Mouse (Mus musculus): ENCODE measurements at regions not wholly inside any gene's neighbourhood (a gene's known extent, or its start where the extent isn't known, plus 50 kb on each side); places are given as distances from the start of the nearest gene placed in this dataset.

DNA sequence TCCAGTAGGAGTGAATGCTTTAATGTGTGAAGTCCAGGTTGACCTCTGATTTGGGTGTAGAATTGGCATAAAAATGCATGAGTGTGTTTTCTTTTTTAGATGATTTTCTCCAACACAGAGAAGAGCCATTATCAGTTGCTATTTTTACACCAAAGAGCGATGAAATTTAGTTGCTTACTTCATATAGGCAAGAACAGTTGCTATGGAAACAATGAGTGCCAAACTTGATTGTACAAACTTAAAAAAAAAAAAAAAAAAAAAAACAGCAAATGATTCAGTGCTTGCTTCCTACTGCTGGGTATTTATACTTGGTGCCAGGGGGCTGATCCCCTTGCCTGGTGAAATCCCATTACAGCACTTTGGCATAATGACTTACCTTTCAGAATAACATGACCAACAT lies 268.0 kb downstream of the Sec23a start:
- no peak for ATAC-seq (ENCODE audit: insufficient number of reproducible peaks, low FRiP score, low TSS enrichment, low read depth)
- Histone ChIP-seq H3K27ac (replicated peaks) (no peak overlapping the region), H3K4me3 (replicated peaks) (no peak overlapping the region), H3K4me1 (no peaks in the 10 kb centered on the region), H3K27me3 (no peaks in the 10 kb centered on the region), H3K9me3 (replicated peaks) (no peaks in the 10 kb centered on the region), H3K36me3 (no peaks in the 10 kb centered on the region), H3K9ac (no peak overlapping the region), H3K4me2 (replicated peaks) (no peak overlapping the region)
- WGBS = 91% methylated on average over 1 of the region's 1 CpGs

DNA sequence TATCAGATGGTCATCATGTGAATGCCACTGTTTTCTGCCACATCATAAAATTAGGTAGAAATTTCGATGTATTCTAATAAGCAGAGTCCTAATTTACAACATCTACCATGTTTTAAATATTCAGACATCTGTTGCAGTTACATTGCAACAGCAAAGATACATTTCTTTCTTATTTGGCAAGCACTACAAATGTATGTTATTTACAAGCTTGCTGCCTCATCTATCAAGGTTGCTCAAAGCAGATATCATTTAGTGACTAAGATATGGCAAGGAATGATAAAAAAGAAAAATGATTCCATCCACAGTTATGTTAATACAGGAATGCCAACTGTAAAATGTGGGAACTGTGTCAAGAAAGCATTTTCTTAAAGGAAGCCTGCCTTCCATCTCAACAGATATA lies 283.7 kb downstream of the Sec23a start:
- ATAC-seq (ENCODE audit: insufficient number of reproducible peaks, low FRiP score, low TSS enrichment, low read depth) = no peak
- Histone ChIP-seq H3K9ac (no peak overlapping the region), H3K4me2 (replicated peaks) (no peak overlapping the region), H3K27me3 (no peaks in the 10 kb centered on the region), H3K4me1 (no peaks in the 10 kb centered on the region), H3K36me3 (no peaks in the 10 kb centered on the region), H3K27ac (replicated peaks) (no peak overlapping the region), H3K4me3 (replicated peaks) (no peak overlapping the region), H3K9me3 (replicated peaks) (no peaks in the 10 kb centered on the region)
- WGBS = 54% methylated on average over 1 of the region's 1 CpGs

GRCm38 (mm10) chr12:58727547-58727946 lies 284.3 kb downstream of the Sec23a start:
- no peak for ATAC-seq (ENCODE audit: insufficient number of reproducible peaks, low FRiP score, low TSS enrichment, low read depth)
- WGBS = 88% methylated on average over 2 of the region's 2 CpGs
- no peak overlapping the region for H3K4me3 ChIP-seq (replicated peaks)
- no peak overlapping the region for H3K9ac ChIP-seq
- H3K36me3 ChIP-seq = no peaks in the 10 kb centered on the region
- no peak overlapping the region for H3K27ac ChIP-seq (replicated peaks)
- no peaks in the 10 kb centered on the region for H3K27me3 ChIP-seq
- no peaks in the 10 kb centered on the region for H3K9me3 ChIP-seq (replicated peaks)
- no peaks in the 10 kb centered on the region for H3K4me1 ChIP-seq
- H3K4me2 ChIP-seq (replicated peaks) = no peak overlapping the region

DNA sequence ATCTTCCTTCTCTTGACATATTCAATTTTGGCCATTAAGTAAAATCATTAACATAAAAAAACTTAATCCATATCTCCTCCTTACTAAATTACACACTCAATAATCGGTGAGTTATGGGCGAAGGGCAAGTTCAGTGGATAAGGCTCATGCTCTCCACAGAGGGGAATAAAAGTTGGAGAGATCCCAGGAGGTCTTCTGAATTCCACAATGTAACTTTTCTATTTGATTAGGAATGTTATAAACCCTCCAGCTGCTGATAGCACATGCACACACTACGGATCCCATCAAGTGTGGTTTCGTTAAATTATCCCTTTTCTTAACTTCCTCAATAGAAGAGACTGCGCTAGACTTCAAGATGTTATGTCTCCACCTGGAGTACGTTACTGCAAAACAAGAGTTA lies 293.9 kb downstream of the Sec23a start:
- Histone ChIP-seq H3K4me2 (replicated peaks) (no peak overlapping the region), H3K36me3 (no peaks in the 10 kb centered on the region), H3K9me3 (replicated peaks) (no peaks in the 10 kb centered on the region), H3K9ac (no peak overlapping the region), H3K27ac (replicated peaks) (no peak overlapping the region), H3K4me3 (replicated peaks) (no peak overlapping the region), H3K4me1 (no peaks in the 10 kb centered on the region), H3K27me3 (no peaks in the 10 kb centered on the region)
- WGBS = 77% methylated on average over 6 of the region's 6 CpGs
- no peak for ATAC-seq (ENCODE audit: insufficient number of reproducible peaks, low FRiP score, low TSS enrichment, low read depth)

DNA sequence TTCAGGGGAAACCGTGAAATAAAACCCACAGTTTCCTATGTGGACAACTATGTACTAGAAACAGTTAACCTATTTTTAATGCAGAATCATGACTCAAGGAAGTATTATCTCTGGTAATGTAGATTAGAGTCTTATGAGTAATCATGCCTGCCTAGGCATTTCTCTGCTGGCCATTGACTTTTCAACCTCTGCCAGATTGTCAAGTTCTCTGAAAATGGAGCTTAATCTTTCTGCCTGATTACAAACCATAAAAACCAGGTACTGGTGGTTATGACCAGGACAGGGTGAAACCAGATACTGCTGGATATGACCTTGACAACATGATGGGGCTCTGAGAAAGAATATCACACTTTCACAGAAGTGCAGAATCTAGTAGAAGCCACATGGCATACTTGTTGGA lies 297.6 kb downstream of the Sec23a start:
- H3K27me3 ChIP-seq = no peaks in the 10 kb centered on the region
- no peak for ATAC-seq (ENCODE audit: insufficient number of reproducible peaks, low FRiP score, low TSS enrichment, low read depth)
- H3K27ac ChIP-seq (replicated peaks) = no peak overlapping the region
- H3K4me2 ChIP-seq (replicated peaks) = no peak overlapping the region
- H3K4me3 ChIP-seq (replicated peaks) = no peak overlapping the region
- H3K9ac ChIP-seq = no peak overlapping the region
- 78% methylated on average over 1 of the region's 1 CpGs for WGBS
- H3K36me3 ChIP-seq = no peaks in the 10 kb centered on the region
- no peaks in the 10 kb centered on the region for H3K4me1 ChIP-seq
- H3K9me3 ChIP-seq (replicated peaks) = no peaks in the 10 kb centered on the region

DNA sequence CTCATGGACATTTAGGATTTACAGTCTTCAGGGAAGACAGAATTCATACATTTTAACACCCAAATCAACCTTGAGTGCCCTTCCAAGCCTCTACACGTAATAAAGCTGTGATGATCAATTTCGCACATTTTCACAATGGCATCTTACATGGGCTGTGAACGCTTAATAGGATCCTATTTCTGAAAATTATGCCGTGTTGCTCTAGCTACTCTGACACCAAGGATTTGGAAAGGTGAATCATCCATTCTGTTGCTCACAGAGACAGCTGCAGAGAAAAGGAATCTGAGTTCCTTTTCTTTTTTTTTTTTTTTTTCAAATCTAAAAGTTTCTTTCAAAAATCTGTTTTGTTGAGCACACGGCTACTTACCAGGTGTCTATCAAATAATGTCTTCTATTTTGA lies 316.1 kb downstream of the Sec23a start:
- Histone ChIP-seq H3K27me3 (no peaks in the 10 kb centered on the region), H3K4me2 (replicated peaks) (no peak overlapping the region), H3K36me3 (no peaks in the 10 kb centered on the region), H3K4me3 (replicated peaks) (no peak overlapping the region), H3K9me3 (replicated peaks) (no peaks in the 10 kb centered on the region), H3K9ac (no peak overlapping the region), H3K27ac (replicated peaks) (no peak overlapping the region), H3K4me1 (no peaks in the 10 kb centered on the region)
- 75% methylated on average over 5 of the region's 5 CpGs for WGBS
- ATAC-seq (ENCODE audit: insufficient number of reproducible peaks, low FRiP score, low TSS enrichment, low read depth) = no peak

DNA sequence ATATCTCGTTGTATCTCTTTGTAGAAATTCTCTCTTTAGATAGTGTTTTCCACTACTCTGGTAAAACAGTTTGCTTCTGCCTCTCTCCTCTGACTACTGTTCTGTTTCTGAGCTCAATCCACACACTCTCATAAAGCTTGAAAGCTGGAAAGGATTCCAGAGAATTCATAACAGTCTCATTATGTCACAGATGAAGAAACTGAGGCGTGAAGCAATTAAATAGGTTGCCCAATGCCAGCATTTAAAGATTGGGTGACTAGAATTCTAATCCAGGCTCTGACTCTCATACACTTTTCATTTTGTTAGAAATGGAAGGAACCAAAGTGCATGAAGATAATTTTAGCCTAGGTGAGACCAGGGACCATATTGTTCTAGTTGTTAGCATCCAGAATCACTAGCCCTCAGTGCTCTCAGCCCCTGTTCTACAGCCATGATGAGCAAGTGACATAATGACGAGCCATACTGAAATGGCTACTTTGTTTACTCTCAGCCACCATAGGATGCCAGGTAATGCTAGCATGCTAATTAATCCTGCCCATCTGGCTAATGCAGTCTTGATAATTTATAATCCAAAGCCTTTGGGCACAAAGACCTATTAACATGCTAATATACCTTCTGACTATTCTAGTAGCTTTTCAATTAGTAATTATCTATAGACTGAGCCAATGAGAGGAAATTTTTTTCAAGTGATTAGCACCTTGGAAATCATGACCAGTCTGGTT lies 341.7 kb downstream of the Sec23a start:
- Histone ChIP-seq H3K9ac (no peak overlapping the region), H3K4me2 (replicated peaks) (no peak overlapping the region), H3K4me3 (replicated peaks) (no peak overlapping the region), H3K27ac (replicated peaks) (no peak overlapping the region), H3K27me3 (no peaks in the 10 kb centered on the region), H3K9me3 (replicated peaks) (no peaks in the 10 kb centered on the region), H3K4me1 (no peaks in the 10 kb centered on the region), H3K36me3 (no peaks in the 10 kb centered on the region)
- no peak for ATAC-seq (ENCODE audit: insufficient number of reproducible peaks, low FRiP score, low TSS enrichment, low read depth)
- 82% methylated on average over 3 of the region's 3 CpGs for WGBS

DNA sequence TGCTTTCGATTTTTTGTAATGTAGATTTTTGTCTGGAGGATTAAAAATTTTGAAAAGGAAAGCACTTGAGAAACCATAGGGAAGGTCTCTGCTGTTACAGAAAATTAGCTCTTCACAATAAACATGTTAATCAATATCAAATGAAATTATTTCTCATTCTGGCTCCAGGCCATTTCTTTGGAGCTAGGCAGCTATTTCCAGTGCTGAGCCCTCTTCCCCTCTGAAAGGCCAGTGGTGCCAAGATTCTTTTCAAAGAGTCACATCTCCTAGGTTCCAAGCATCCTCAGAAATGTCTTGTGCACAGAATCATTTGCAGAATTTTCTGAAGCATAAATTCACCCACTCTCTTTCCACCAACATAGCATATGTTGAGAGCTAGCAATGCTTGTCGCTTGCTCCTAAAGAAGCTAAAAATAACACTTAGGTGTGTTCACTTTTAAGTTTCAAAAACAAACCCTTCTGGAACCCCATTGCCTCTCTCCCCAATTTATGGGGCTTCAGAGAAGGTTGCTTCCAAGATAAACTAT lies 357.2 kb downstream of the Sec23a start:
- no peaks in the 10 kb centered on the region for H3K36me3 ChIP-seq
- no peak for ATAC-seq (ENCODE audit: insufficient number of reproducible peaks, low FRiP score, low TSS enrichment, low read depth)
- H3K9ac ChIP-seq = no peak overlapping the region
- H3K4me2 ChIP-seq (replicated peaks) = no peak overlapping the region
- H3K27me3 ChIP-seq = no peaks in the 10 kb centered on the region
- H3K4me3 ChIP-seq (replicated peaks) = no peak overlapping the region
- H3K27ac ChIP-seq (replicated peaks) = no peak overlapping the region
- no peaks in the 10 kb centered on the region for H3K4me1 ChIP-seq
- WGBS = 87% methylated on average over 2 of the region's 2 CpGs
- no peaks in the 10 kb centered on the region for H3K9me3 ChIP-seq (replicated peaks)

DNA sequence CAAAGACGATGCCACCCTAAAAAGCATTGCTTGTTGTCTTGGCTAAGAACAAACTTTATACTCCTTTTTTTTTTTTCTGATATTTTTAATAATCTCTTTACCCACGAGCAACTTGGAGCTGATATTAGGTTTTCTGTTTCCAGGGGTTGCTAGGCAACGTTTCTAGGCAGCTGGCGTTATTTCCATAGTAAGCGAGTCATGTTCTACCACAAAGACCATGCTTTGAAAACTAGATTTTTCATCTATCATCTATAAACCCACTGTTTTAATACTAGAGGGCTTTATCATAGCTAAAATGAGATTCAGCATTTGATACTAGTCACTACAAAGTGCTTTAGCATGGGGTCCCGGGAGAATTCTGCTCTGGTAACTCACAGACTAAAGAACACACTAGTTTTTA lies 358.1 kb downstream of the Sec23a start:
- H3K9ac ChIP-seq = no peak overlapping the region
- 65% methylated on average over 6 of the region's 6 CpGs for WGBS
- H3K9me3 ChIP-seq (replicated peaks) = no peaks in the 10 kb centered on the region
- H3K36me3 ChIP-seq = no peaks in the 10 kb centered on the region
- H3K4me2 ChIP-seq (replicated peaks) = no peak overlapping the region
- H3K4me3 ChIP-seq (replicated peaks) = no peak overlapping the region
- no peaks in the 10 kb centered on the region for H3K4me1 ChIP-seq
- no peaks in the 10 kb centered on the region for H3K27me3 ChIP-seq
- ATAC-seq (ENCODE audit: insufficient number of reproducible peaks, low FRiP score, low TSS enrichment, low read depth) = no peak
- H3K27ac ChIP-seq (replicated peaks) = no peak overlapping the region

- Histone ChIP-seq H3K4me3 (replicated peaks) (no peak overlapping the region), H3K27ac (replicated peaks) (no peak overlapping the region), H3K4me1 (no peaks in the 10 kb centered on the region), H3K9me3 (replicated peaks) (no peaks in the 10 kb centered on the region), H3K9ac (no peak overlapping the region), H3K4me2 (replicated peaks) (no peak overlapping the region), H3K36me3 (no peaks in the 10 kb centered on the region), H3K27me3 (no peaks in the 10 kb centered on the region)
- 75% methylated on average over 6 of the region's 6 CpGs for WGBS
- no peak for ATAC-seq (ENCODE audit: insufficient number of reproducible peaks, low FRiP score, low TSS enrichment, low read depth)
These were observed 358.6 kb downstream of the Sec23a start for GRCm38 (mm10) chr12:58653222-58653621.

GRCm38 (mm10) chr12:58652701-58653100 lies 359.1 kb downstream of the Sec23a start:
- Histone ChIP-seq H3K4me3 (replicated peaks) (no peak overlapping the region), H3K4me2 (replicated peaks) (no peak overlapping the region), H3K9me3 (replicated peaks) (no peaks in the 10 kb centered on the region), H3K27me3 (no peaks in the 10 kb centered on the region), H3K36me3 (no peaks in the 10 kb centered on the region), H3K9ac (no peak overlapping the region), H3K4me1 (no peaks in the 10 kb centered on the region), H3K27ac (replicated peaks) (no peak overlapping the region)
- 85% methylated on average over 4 of the region's 4 CpGs for WGBS
- ATAC-seq (ENCODE audit: insufficient number of reproducible peaks, low FRiP score, low TSS enrichment, low read depth) = no peak

- Histone ChIP-seq H3K27me3 (no peaks in the 10 kb centered on the region), H3K27ac (replicated peaks) (no peak overlapping the region), H3K36me3 (no peaks in the 10 kb centered on the region), H3K9ac (no peak overlapping the region), H3K4me2 (replicated peaks) (no peak overlapping the region), H3K9me3 (replicated peaks) (no peaks in the 10 kb centered on the region), H3K4me3 (replicated peaks) (no peak overlapping the region), H3K4me1 (0 out of 2 replicates have a peak, but pooled peaks cover 4% of the 10 kb centered on the region)
- WGBS = 62% methylated on average over 4 of the region's 4 CpGs
- ATAC-seq (ENCODE audit: insufficient number of reproducible peaks, low FRiP score, low TSS enrichment, low read depth) = no peak
These were observed 363.5 kb downstream of the Sec23a start for GRCm38 (mm10) chr12:58648322-58648721.

Measured in embryonic facial prominence, embryonic 15.5 days (tissue).